ENCODE assay signal across 10 mouse cellular contexts in the genomic region with DNA sequence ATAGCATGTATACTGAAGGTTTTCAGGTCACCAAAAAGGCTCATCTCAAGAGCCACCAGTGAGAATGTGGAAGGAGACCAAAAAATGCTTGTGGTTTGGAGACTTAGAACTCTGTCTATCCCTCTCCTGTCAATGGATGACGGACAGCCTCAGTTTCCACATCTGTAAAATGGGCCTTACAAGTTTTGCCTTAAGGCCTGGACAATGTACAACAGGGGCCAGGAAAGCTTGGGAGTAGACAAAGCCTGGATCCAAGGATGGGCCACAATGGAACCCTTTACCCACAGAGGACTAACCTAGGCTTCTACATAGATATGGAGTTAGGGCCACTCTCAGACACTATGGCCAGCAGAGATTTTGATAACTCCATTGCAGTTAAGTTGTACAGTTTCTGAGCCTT. TPM values are rescaled to one million over a fixed set of nuclear protein-coding genes. Genes with fewer than 3 reads are reported as not detected.
DNase-seq lines count a peak whose midpoint lies in the region; ATAC-seq lines count a peak whose summit lies in the region.
"Had no signal": no experiment of that assay in that cellular context is flagged by ENCODE, and none has a peak within 500 bp of the region (broad histone marks: within the 10 kb centered on the region; RNA-seq: fewer than 3 reads in every experiment).

No protein-coding gene starts in this region.

- no peak for ATAC-seq in heart, embryonic 13.5 days (ENCODE audit: extremely low read depth, insufficient number of reproducible peaks, low FRiP score, low TSS enrichment)
- ATAC-seq in hindbrain, embryonic 14.5 days (ENCODE audit: low FRiP score) = no peak
- no peak for ATAC-seq in midbrain, embryonic 14.5 days (ENCODE audit: low FRiP score, low TSS enrichment)

- no peaks in the 10 kb centered on the region for H3K27me3 ChIP-seq in heart, embryonic 13.5 days (replicated peaks)
- no peaks in the 10 kb centered on the region for H3K27me3 ChIP-seq in embryonic facial prominence, embryonic 10.5 days (replicated peaks; ENCODE audit: low read depth, poor library complexity, severe bottlenecking)
- H3K27me3 ChIP-seq in hindbrain, embryonic 14.5 days (ENCODE audit: control insufficient read depth, insufficient read depth, low read length) = no peaks in the 10 kb centered on the region
- H3K27me3 ChIP-seq in midbrain, embryonic 14.5 days (ENCODE audit: control insufficient read depth, insufficient read depth, low read length) = no peaks in the 10 kb centered on the region

- peak overlapping the region; percentile 90 for H3K4me2 ChIP-seq in heart, embryonic 13.5 days
- peak overlapping the region; percentile 86 for H3K4me2 ChIP-seq in hindbrain, embryonic 14.5 days (replicated peaks)
- peak overlapping the region; percentile 84 for H3K4me2 ChIP-seq in midbrain, embryonic 14.5 days (ENCODE audit: low read length)

- WGBS in heart, embryonic 13.5 days = 94% methylated on average over 1 of the region's 1 CpGs
- WGBS in embryonic facial prominence, embryonic 10.5 days = 91% methylated on average over 1 of the region's 1 CpGs
- 100% methylated on average over 1 of the region's 1 CpGs for WGBS in hindbrain, embryonic 14.5 days
- WGBS in midbrain, embryonic 14.5 days = 98% methylated on average over 1 of the region's 1 CpGs

- H3K36me3 ChIP-seq in heart, embryonic 13.5 days = peaks cover 3% of the 10 kb centered on the region; the same call in 1 of the 2 replicates
- H3K36me3 ChIP-seq in embryonic facial prominence, embryonic 10.5 days (replicated peaks) = peaks cover 31% of the 10 kb centered on the region
- H3K36me3 ChIP-seq in hindbrain, embryonic 14.5 days (replicated peaks; ENCODE audit: control insufficient read depth, insufficient read depth) = peaks cover 6% of the 10 kb centered on the region; the same call in 1 of the 2 replicates
- H3K36me3 ChIP-seq in midbrain, embryonic 14.5 days (ENCODE audit: control insufficient read depth, insufficient read depth, low read length) = peaks cover 9% of the 10 kb centered on the region; the same call in 1 of the 2 replicates

- peak overlapping the region; percentile 89 for H3K4me3 ChIP-seq in heart, embryonic 13.5 days
- H3K4me3 ChIP-seq in embryonic facial prominence, embryonic 10.5 days = peak overlapping the region; percentile 92
- H3K4me3 ChIP-seq in hindbrain, embryonic 14.5 days (replicated peaks; ENCODE audit: low read length) = peak overlapping the region; percentile 90
- peak overlapping the region; percentile 87 for H3K4me3 ChIP-seq in midbrain, embryonic 14.5 days (replicated peaks; ENCODE audit: low read depth, low read length)

- H3K9ac ChIP-seq in heart, embryonic 13.5 days = peak overlapping the region; percentile 95
- peak overlapping the region; percentile 91 for H3K9ac ChIP-seq in hindbrain, embryonic 14.5 days
- H3K9ac ChIP-seq in midbrain, embryonic 14.5 days (replicated peaks; ENCODE audit: low read length) = peak overlapping the region; percentile 92; the same call in 1 of the 2 replicates

- peaks cover 36% of the 10 kb centered on the region for H3K4me1 ChIP-seq in heart, embryonic 13.5 days
- peaks cover 49% of the 10 kb centered on the region for H3K4me1 ChIP-seq in embryonic facial prominence, embryonic 10.5 days
- H3K4me1 ChIP-seq in hindbrain, embryonic 14.5 days (replicated peaks; ENCODE audit: control insufficient read depth, insufficient read depth, low read length) = peaks cover 20% of the 10 kb centered on the region
- H3K4me1 ChIP-seq in midbrain, embryonic 14.5 days (ENCODE audit: control insufficient read depth, insufficient read depth, low read length) = peaks cover 15% of the 10 kb centered on the region

- no peaks in the 10 kb centered on the region for H3K9me3 ChIP-seq in heart, embryonic 13.5 days
- H3K9me3 ChIP-seq in embryonic facial prominence, embryonic 10.5 days = no peaks in the 10 kb centered on the region
- no peaks in the 10 kb centered on the region for H3K9me3 ChIP-seq in hindbrain, embryonic 14.5 days (ENCODE audit: control insufficient read depth, low read length)
- H3K9me3 ChIP-seq in midbrain, embryonic 14.5 days (ENCODE audit: control insufficient read depth, low read length) = no peaks in the 10 kb centered on the region
- H3K9me3 ChIP-seq: megakaryocyte, embryonic 14.5 days had no signal

- DNase-seq in heart, adult 8-10 months (ENCODE audit: low spot score) = no peak
- DNase-seq in embryonic facial prominence, embryonic 10.5 days (ENCODE audit: low spot score) = no peak
- no peak for DNase-seq in hindbrain, embryonic 14.5 days (ENCODE audit: low spot score)
- no peak for DNase-seq in midbrain, embryonic 14.5 days
- no peak for DNase-seq in B cell, adult 2 months
- no peak for DNase-seq in layer of hippocampus, adult 18-20 months (ENCODE audit: low spot score in 2 of 2)
- no peak for DNase-seq in embryo, embryonic 9.5 days (ENCODE audit: extremely low spot score)
- DNase-seq: thymus, postnatal 36 days had no signal

- H3K27ac ChIP-seq in heart, embryonic 13.5 days (replicated peaks) = no peak overlapping the region
- no peak overlapping the region for H3K27ac ChIP-seq in embryonic facial prominence, embryonic 10.5 days (replicated peaks)
- H3K27ac ChIP-seq in hindbrain, embryonic 14.5 days = no peak overlapping the region
- no peak overlapping the region for H3K27ac ChIP-seq in midbrain, embryonic 14.5 days (replicated peaks; ENCODE audit: low read depth, low read length)

RNA-seq across cellular contexts. Expression of gene Capn15, which starts 1.5 kb away (rescaled TPM):
- 9.3 and 10.6 TPM in 2 replicates for polyA plus RNA-seq in heart, embryonic 13.5 days (2015; fragmentation: Nextera tagmentation; extraction: Ambion mirVana)
- total RNA-seq in heart, adult 8-10 months (2022) = 1 to 10 TPM; 5.4 to 8.1 (median 6.8) TPM
- 34.3 and 40.1 TPM in 2 replicates for polyA plus RNA-seq in embryonic facial prominence, embryonic 10.5 days (2016; fragmentation: Nextera tagmentation; extraction: Ambion mirVana)
- polyA plus RNA-seq in hindbrain, embryonic 14.5 days (2014; fragmentation: Nextera tagmentation; extraction: Ambion mirVana) = 21.5 and 27.5 TPM in 2 replicates
- polyA plus RNA-seq in midbrain, embryonic 14.5 days (2014; fragmentation: Nextera tagmentation; extraction: Ambion mirVana) = 21.1 and 25.7 TPM in 2 replicates
- total RNA-seq in layer of hippocampus, adult 18-20 months (2021) = 10 to 100 TPM; 50.6 to 54.1 TPM

RNA-seq across cellular contexts. Expression of gene A930017K11Rik, which starts 31.7 kb away (rescaled TPM):
- 0.13 and 0.15 TPM in 2 replicates for polyA plus RNA-seq in heart, embryonic 13.5 days (2015; fragmentation: Nextera tagmentation; extraction: Ambion mirVana)
- under 1 TPM; 0.24 to 0.85 (median 0.36) TPM for total RNA-seq in heart, adult 8-10 months (2022)
- polyA plus RNA-seq in embryonic facial prominence, embryonic 10.5 days (2016; fragmentation: Nextera tagmentation; extraction: Ambion mirVana) = 0.35 and 0.36 TPM in 2 replicates
- polyA plus RNA-seq in hindbrain, embryonic 14.5 days (2014; fragmentation: Nextera tagmentation; extraction: Ambion mirVana) = 0.44 and 1.8 TPM in 2 replicates
- polyA plus RNA-seq in midbrain, embryonic 14.5 days (2014; fragmentation: Nextera tagmentation; extraction: Ambion mirVana) = 3.3 and 5.2 TPM in 2 replicates
- total RNA-seq in layer of hippocampus, adult 18-20 months (2021) = under 1 TPM; 0.99 TPM

RNA-seq across cellular contexts. Expression of gene Nhlrc4, which starts 39.3 kb away (rescaled TPM):
- 0.06 TPM in 1 of 2 replicates, not detected in the other for polyA plus RNA-seq in heart, embryonic 13.5 days (2015; fragmentation: Nextera tagmentation; extraction: Ambion mirVana)
- total RNA-seq in heart, adult 8-10 months (2022) = under 1 TPM in 1 of 4 experiments, not detected in 3; 0.41 TPM
- 0.88 TPM in 1 of 2 replicates, not detected in the other for polyA plus RNA-seq in embryonic facial prominence, embryonic 10.5 days (2016; fragmentation: Nextera tagmentation; extraction: Ambion mirVana)
- 0.13 TPM in 1 of 2 replicates, not detected in the other for polyA plus RNA-seq in hindbrain, embryonic 14.5 days (2014; fragmentation: Nextera tagmentation; extraction: Ambion mirVana)
- 0.16 and 0.32 TPM in 2 replicates for polyA plus RNA-seq in midbrain, embryonic 14.5 days (2014; fragmentation: Nextera tagmentation; extraction: Ambion mirVana)
- total RNA-seq in layer of hippocampus, adult 18-20 months (2021) = under 1 TPM; 0.32 to 0.36 TPM

RNA-seq across cellular contexts. Expression of gene Pigq, which starts 39.3 kb away (rescaled TPM):
- 60.4 and 62.1 TPM in 2 replicates for polyA plus RNA-seq in heart, embryonic 13.5 days (2015; fragmentation: Nextera tagmentation; extraction: Ambion mirVana)
- 10 to 100 TPM; 37.3 to 48.3 (median 47.8) TPM for total RNA-seq in heart, adult 8-10 months (2022)
- polyA plus RNA-seq in embryonic facial prominence, embryonic 10.5 days (2016; fragmentation: Nextera tagmentation; extraction: Ambion mirVana) = 62.9 and 69.3 TPM in 2 replicates
- polyA plus RNA-seq in hindbrain, embryonic 14.5 days (2014; fragmentation: Nextera tagmentation; extraction: Ambion mirVana) = 64.2 and 74.2 TPM in 2 replicates
- 53.6 and 57.9 TPM in 2 replicates for polyA plus RNA-seq in midbrain, embryonic 14.5 days (2014; fragmentation: Nextera tagmentation; extraction: Ambion mirVana)
- 100 to 1,000 TPM; 108 to 113 TPM for total RNA-seq in layer of hippocampus, adult 18-20 months (2021)
